Mouse (Mus musculus) kidney, postnatal 0 days (tissue): ENCODE measurements around the gene Tbccd1. TPM values are rescaled to one million over a fixed set of nuclear protein-coding genes. Genes with fewer than 3 reads are reported as not detected.

Experiments
- ATAC-seq: fragments of 200-750 bp; cut with Nextera tagmentation; replicated peaks from 2 replicates; pipeline ENCODE4 v1.8.0; 2017; ENCODE audit warnings: low read depth, moderate number of reproducible peaks, moderate TSS enrichment, moderate library complexity; ENCODE audit not compliant: low FRiP score
- DNase-seq: peaks from one replicate; pipeline ENCODE4 v3.0.0-alpha.2; 2016; ENCODE audit warnings: low spot score
- H3K27ac ChIP-seq: fragments of 300-500 bp; sonication (generic); 2 replicates; pipeline ENCODE4 v1.5.1; 2014; ENCODE audit warnings: mild to moderate bottlenecking
- H3K27me3 ChIP-seq: fragments of 300-500 bp; sonication (generic); 2 replicates; pipeline ENCODE4 v1.6.1; 2014; ENCODE audit warnings: low read length, mixed read lengths; ENCODE audit not compliant: insufficient read depth
- H3K36me3 ChIP-seq: fragments of 300-500 bp; sonication (generic); 2 replicates; pipeline ENCODE4 v1.6.1; 2014; ENCODE audit warnings: low read length, mixed read lengths; ENCODE audit not compliant: insufficient read depth
- H3K4me1 ChIP-seq: fragments of 300-500 bp; sonication (generic); replicated peaks from 2 replicates; pipeline ENCODE4 v1.6.1; 2014; ENCODE audit warnings: antibody characterized with exemption, low read length, mixed read lengths; ENCODE audit not compliant: insufficient read depth
- H3K4me2 ChIP-seq: fragments of 300-500 bp; sonication (generic); 2 replicates; pipeline ENCODE4 v1.6.1; 2014; ENCODE audit warnings: mild to moderate bottlenecking, low read length, moderate library complexity, mixed read lengths
- H3K4me3 ChIP-seq: fragments of 300-500 bp; sonication (generic); replicated peaks from 2 replicates; pipeline ENCODE4 v1.5.1; 2014; ENCODE audit warnings: low read depth, low read length
- H3K9ac ChIP-seq: fragments of 300-500 bp; sonication (generic); 2 replicates; pipeline ENCODE4 v1.6.1; 2014; ENCODE audit warnings: low read depth, low read length
- H3K9me3 ChIP-seq: fragments of 300-500 bp; sonication (generic); replicated peaks from 2 replicates; pipeline ENCODE4 v1.6.1; 2016; ENCODE audit warnings: low read length, inconsistent platforms, mixed read lengths
- CTCF ChIP-seq: IDR thresholded peaks from 2 replicates; pipeline ENCODE4 v1.5.1; 2016; ENCODE audit warnings: antibody characterized with exemption, low read depth, mild to moderate bottlenecking, moderate library complexity
- WGBS: fragments of 180-500 bp; shearing (Covaris S2); extraction: QIAGEN DNeasy Blood & Tissue Kit; methylation state at CpG from one replicate; pipeline ENCODE4 v1.1.7; 2014; 5-methylcytosine and 5-hydroxymethylcytosine counted together
- polyA plus RNA-seq: library from polyadenylated mRNA; unstranded; fragments of >200 nt; fragmentation: Nextera tagmentation; extraction: Ambion mirVana; gene quantifications from 2 replicates; pipeline ENCODE4 v1.2.1, GENCODE M21; 2015

Gene Tbccd1
- polyA plus RNA-seq, 1 experiment from 2014 or later = 25.3 TPM

- DNase-seq = no peak
- Histone ChIP-seq H3K4me2 (no peak overlapping the region), H3K9me3 (no peaks in the 10 kb centered on the region), H3K27me3 (no peaks in the 10 kb centered on the region), H3K4me1 (no peaks in the 10 kb centered on the region), H3K4me3 (no peak overlapping the region), H3K9ac (no peak overlapping the region), H3K36me3 (no peaks in the 10 kb centered on the region), H3K27ac (no peak overlapping the region)
- TF ChIP-seq CTCF = no peak
- WGBS = 72% methylated on average over 16 of the region's 16 CpGs
- ATAC-seq = no peak
Observed at GRCm38 (mm10) chr16:22766738-22767211, 90.7 kb downstream of the Tbccd1 start.

- no peak for ATAC-seq
- Histone ChIP-seq H3K9me3 (peaks cover 2% of the 10 kb centered on the region), H3K27me3 (no peaks in the 10 kb centered on the region), H3K36me3 (no peaks in the 10 kb centered on the region), H3K4me2 (no peak overlapping the region), H3K4me3 (no peak overlapping the region), H3K27ac (no peak overlapping the region), H3K4me1 (no peaks in the 10 kb centered on the region), H3K9ac (no peak overlapping the region)
- DNase-seq = no peak
- 69% methylated on average over 7 of the region's 7 CpGs for WGBS
- no peak for TF ChIP-seq CTCF
Observed at GRCm38 (mm10) chr16:22765531-22765930, 91.9 kb downstream of the Tbccd1 start.

Other genes starting within 250 kb of the Tbccd1 start
- 0.51 and 0.67 TPM in 2 replicates for gene Dgkg, start 200.4 kb downstream of the Tbccd1 start, polyA plus RNA-seq
- gene Crygs, start 46.1 kb downstream of the Tbccd1 start, polyA plus RNA-seq = 0.26 and 0.32 TPM in 2 replicates
- gene Dnajb11, start 176 bp upstream of the Tbccd1 start, polyA plus RNA-seq = 108 and 119 TPM in 2 replicates
- 2.7 and 6.2 TPM in 2 replicates for gene Ahsg, start 33.6 kb upstream of the Tbccd1 start, polyA plus RNA-seq
- gene Fetub, start 60.7 kb upstream of the Tbccd1 start, polyA plus RNA-seq = 0.84 and 1.0 TPM in 2 replicates
- gene Hrg, start 93.4 kb upstream of the Tbccd1 start, polyA plus RNA-seq = 0.07 and 0.15 TPM in 2 replicates
- 175 and 183 TPM in 2 replicates for gene Kng2, start 171.8 kb upstream of the Tbccd1 start, polyA plus RNA-seq
- 2.3 and 2.7 TPM in 2 replicates for gene Kng1, start 200.2 kb upstream of the Tbccd1 start, polyA plus RNA-seq
- gene Eif4a2, start 249.8 kb upstream of the Tbccd1 start, polyA plus RNA-seq = 189 and 193 TPM in 2 replicates